Mouse (Mus musculus) activated CD4-positive, CD25-positive, alpha-beta regulatory T cell, adult 4 months (primary cell): Measurements from ENCODE around the gene Tmem39b. TPM values are rescaled to one million over a fixed set of nuclear protein-coding genes. Genes with fewer than 3 reads are reported as not detected.

ENCODE experiments used
- polyA plus RNA-seq, 2 experiments: library from polyadenylated mRNA; unstranded; fragments of 100-300 nt; shearing (Covaris generic); gene quantifications; one replicate each; pipeline ENCODE4 v1.2.1; 2017

Tmem39b gene
- polyA plus RNA-seq, 2 experiments from 2014 or later = 7.6 to 15.6 TPM

Other genes starting within 250 kb of the Tmem39b start
- 10 to 100 TPM; 22.7 to 24.8 TPM for gene Bsdc1, start 235.3 kb downstream of the Tmem39b start, polyA plus RNA-seq
- gene Tssk3, start 205.8 kb downstream of the Tmem39b start, polyA plus RNA-seq = not detected
- not detected for gene Fam229a, start 205.6 kb downstream of the Tmem39b start, polyA plus RNA-seq
- 1 to 10 TPM; 3.6 to 3.8 TPM for gene Marcksl1, start 183.3 kb downstream of the Tmem39b start, polyA plus RNA-seq
- gene Hdac1, start 154.1 kb downstream of the Tmem39b start, polyA plus RNA-seq = 100 to 1,000 TPM; 225 to 283 TPM
- gene Lck, start 123.2 kb downstream of the Tmem39b start, polyA plus RNA-seq = 1,000 to 10,000 TPM; 1,301 to 1,674 TPM
- gene Fam167b, start 118.3 kb downstream of the Tmem39b start, polyA plus RNA-seq = 1 to 10 TPM; 1.3 to 1.6 TPM
- 100 to 1,000 TPM; 377 to 435 TPM for gene Eif3i, start 96.2 kb downstream of the Tmem39b start, polyA plus RNA-seq
- 100 to 1,000 TPM; 296 to 341 TPM for gene Tmem234, start 96.2 kb downstream of the Tmem39b start, polyA plus RNA-seq
- 1 to 10 TPM; 2.9 to 3.3 TPM for gene Dcdc2b, start 82.6 kb downstream of the Tmem39b start, polyA plus RNA-seq
- gene Iqcc, start 77.7 kb downstream of the Tmem39b start, polyA plus RNA-seq = 10 to 100 TPM; 48.2 to 51.8 TPM
- gene Ccdc28b, start 72.9 kb downstream of the Tmem39b start, polyA plus RNA-seq = 10 to 100 TPM; 36.2 to 40.4 TPM
- 10 to 100 TPM; 21.0 to 33.3 TPM for gene Txlna, start 55.8 kb downstream of the Tmem39b start, polyA plus RNA-seq
- gene Kpna6, start 24.1 kb downstream of the Tmem39b start, polyA plus RNA-seq = 10 to 100 TPM in 1 of 2 experiments, 1 to 10 TPM in 1; 7.4 to 11.2 TPM
- 10 to 100 TPM; 34.4 to 34.7 TPM for gene Khdrbs1, start 45.5 kb upstream of the Tmem39b start, polyA plus RNA-seq
- 1,000 to 10,000 TPM; 1,863 to 2,031 TPM for gene Ptp4a2, start 114.4 kb upstream of the Tmem39b start, polyA plus RNA-seq
- not detected for gene Spocd1, start 232.4 kb upstream of the Tmem39b start, polyA plus RNA-seq